Mouse (Mus musculus) lung, adult 18-20 months (tissue): ENCODE data around the gene Tmc3.
A peak's percentile ranks its signal among the peaks of the same experiment; 100 is the strongest.

ENCODE experiments used
- DNase-seq, 2 experiments: peaks; one replicate each; pipeline ENCODE4 v3.0.0; 2022; ENCODE audit warnings: mixed read lengths in 2 of 2

Tmc3 gene

DNA sequence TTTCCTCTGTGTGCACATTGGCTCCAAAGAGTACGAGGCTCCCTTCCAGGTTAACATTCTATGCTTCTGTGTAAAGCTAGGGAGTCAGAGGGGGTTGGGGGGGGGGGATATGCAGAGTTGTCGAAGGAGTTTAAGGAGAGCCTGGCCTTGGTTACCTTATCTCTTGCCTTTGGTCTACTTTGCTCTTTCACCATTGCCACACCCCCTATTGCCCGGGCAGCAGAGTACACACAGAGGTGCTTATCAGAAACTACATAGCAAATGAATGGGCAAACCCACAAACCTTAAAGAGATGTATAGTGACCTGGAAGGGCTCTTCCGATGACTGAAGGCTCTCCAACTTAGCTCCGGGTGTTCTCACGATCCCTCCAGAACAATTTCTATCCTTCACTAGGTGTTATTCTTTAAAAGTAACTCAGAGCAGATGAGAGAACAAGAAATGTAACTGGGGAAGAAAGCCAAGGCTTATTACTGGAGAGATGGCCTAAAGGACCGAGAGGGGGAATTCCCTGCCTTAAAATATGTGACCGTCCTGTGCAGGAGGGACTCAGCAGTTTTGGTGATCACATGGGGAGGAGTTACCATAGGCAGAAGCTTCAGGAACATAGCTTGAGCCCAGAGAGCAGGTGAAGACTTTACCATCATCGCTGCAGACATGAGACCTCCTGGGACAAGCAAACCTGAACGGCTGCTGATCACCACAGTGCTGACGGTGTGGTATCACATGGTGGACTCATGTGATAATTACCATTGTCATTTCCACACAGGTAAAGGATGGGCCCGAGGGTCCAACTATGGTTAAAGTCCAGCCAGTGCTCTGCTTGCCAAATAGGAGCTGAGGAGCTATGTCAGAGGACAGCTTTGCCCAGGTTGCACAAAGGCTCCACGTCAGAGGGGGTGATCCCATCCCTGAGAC lies 14.5 kb downstream of the Tmc3 start:
- DNase-seq: peak in 1 of 2 experiments; percentile 5

- DNase-seq: peak; percentile 30 to 39
These were observed 15.2 kb downstream of the Tmc3 start for GRCm38 (mm10) chr7:83599913-83600286.

- no peak for DNase-seq
These were observed 19.6 kb downstream of the Tmc3 start for GRCm38 (mm10) chr7:83604180-83604944.

- no peak for DNase-seq
These were observed 22.1 kb downstream of the Tmc3 start for GRCm38 (mm10) chr7:83606796-83607195.

- no peak for DNase-seq
These were observed 25.2 kb downstream of the Tmc3 start for GRCm38 (mm10) chr7:83609891-83610290.

DNA sequence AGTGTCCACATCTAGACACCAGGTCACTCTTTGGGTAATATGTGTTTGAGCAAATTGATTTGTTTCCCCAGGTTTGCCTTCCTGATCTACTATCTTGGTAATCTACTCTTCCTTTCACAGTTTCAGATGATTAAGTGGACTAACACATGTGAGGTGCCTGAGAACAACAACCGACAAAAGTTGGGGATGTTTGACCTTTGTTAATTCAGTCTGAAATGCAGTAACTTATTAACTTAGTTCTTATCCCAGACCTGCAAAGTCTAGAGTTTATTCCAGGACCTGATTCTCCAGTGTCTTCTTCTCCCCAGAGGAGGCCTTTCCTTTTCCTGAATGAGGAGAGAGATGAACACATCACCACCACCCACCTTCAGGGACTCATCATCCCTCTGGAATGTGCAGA lies 27.2 kb downstream of the Tmc3 start:
- no peak for DNase-seq

DNA sequence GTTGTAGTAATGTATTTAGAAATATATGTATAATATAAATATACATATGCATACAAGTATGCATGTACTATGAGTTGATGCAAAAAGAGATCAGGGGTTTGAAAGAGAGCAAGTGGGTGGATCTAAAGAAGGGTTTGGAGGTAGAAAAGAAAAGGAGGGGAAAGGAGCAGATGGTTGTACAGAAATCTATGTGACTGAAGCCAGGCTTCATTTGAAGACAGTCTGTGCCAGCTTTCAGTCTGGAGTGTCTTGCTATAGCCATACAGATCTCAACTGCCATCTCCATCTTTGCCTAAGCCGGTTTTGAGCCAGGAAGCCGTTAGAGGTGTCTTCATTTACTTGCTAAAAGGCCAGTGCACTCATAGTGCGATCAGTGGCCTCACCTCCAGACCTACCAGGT lies 30.5 kb downstream of the Tmc3 start:
- DNase-seq: no peak

DNA sequence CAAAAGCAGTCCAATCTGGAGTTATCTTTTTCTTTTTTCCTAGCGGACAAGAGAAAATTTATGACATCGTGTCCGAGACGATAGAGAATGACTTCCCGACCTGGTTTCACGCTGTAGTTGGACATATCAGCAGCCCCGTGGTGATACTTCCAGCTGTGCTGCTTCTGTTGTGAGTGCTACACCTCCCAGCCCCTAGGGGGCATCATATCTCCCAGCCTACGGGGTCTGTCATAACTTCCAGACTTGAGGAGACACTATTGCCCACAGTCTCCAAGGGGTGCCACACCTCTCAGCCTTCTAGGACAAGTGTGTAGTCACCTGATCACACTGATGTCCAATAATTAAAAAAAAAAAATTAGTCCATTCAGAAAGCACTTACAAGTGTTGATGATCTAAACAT lies 31.1 kb downstream of the Tmc3 start:
- DNase-seq: no peak

- DNase-seq: no peak
These were observed 31.5 kb downstream of the Tmc3 start for GRCm38 (mm10) chr7:83616268-83616667.

- no peak for DNase-seq
These were observed 34.0 kb downstream of the Tmc3 start for GRCm38 (mm10) chr7:83618709-83619108.

DNA sequence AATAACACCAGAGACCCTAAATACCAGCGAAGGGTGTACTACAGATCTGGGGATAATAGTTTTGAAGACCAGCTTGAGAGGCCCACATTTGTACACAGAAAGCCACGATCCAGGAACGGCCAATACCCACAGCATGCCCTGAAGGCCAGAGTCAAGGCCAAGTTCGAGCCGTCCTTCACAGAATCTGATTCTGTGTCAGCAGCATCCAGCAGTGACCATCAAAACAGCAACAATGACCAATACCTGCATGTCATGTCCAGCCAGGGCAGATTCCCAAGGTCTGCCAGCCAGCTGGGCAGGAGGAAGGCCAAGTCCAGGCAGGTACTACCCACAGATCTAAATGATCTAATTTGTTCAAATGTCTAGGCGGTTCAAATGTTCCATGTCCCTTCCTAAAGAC lies 37.9 kb downstream of the Tmc3 start:
- DNase-seq: no peak

DNA sequence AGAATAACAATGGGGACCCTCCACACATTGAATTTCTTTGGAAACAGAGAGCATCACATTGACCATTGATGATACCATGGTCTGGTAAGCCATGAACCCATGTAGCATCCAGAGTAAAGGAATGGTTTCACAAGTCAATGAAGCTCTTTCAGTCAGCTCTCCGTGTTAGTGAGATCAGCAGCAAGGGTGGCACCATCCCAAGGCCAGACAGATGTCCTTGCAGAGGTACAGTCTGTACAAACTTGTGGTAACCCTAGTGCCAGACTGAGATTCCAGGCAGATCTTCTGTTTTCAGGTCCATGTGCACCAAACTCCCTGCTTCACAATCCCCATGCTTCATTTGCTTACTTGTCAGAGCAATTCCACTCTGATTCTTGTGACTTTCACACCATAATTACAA lies 39.3 kb downstream of the Tmc3 start:
- no peak for DNase-seq

- no peak for DNase-seq
These were observed 42.0 kb downstream of the Tmc3 start for GRCm38 (mm10) chr7:83626557-83627257.

- no peak for DNase-seq
These were observed 42.6 kb downstream of the Tmc3 start for GRCm38 (mm10) chr7:83627369-83627768.

DNA sequence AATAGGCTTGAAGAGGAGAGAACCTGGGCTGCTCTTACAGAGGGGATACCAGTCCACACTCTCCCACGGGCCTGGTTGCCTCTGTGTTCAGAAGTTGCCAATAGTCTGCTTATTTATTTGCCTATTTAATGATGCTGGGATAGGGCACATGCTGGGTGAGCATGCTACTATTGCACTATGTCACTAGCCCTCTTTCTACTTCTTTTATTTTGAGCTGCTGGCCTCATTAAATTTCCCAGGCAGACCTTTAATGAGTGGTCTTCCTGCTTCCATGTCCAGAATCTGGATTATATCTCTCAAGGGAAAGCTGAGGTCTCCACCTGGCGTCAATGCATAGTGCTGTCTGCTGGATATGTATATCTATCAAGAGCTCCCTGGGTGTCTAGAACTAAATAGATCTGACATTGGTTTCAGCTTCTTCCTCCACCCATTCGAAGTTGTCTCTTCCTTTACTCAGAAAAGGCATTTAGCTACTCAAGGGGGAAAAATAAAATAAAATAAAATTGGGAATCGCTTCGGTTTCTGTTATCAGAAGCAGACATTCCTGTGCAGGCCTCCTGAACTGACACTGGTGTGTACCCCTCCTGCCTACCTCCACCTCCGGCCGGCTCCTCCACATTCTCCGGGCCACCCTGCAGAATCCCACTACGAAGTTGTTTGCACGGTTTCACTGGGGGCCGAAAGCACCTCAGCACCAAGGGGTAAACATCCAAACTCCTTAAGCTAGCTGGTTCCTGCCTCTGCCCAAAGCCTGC lies 46.5 kb downstream of the Tmc3 start:
- no peak for DNase-seq

DNA sequence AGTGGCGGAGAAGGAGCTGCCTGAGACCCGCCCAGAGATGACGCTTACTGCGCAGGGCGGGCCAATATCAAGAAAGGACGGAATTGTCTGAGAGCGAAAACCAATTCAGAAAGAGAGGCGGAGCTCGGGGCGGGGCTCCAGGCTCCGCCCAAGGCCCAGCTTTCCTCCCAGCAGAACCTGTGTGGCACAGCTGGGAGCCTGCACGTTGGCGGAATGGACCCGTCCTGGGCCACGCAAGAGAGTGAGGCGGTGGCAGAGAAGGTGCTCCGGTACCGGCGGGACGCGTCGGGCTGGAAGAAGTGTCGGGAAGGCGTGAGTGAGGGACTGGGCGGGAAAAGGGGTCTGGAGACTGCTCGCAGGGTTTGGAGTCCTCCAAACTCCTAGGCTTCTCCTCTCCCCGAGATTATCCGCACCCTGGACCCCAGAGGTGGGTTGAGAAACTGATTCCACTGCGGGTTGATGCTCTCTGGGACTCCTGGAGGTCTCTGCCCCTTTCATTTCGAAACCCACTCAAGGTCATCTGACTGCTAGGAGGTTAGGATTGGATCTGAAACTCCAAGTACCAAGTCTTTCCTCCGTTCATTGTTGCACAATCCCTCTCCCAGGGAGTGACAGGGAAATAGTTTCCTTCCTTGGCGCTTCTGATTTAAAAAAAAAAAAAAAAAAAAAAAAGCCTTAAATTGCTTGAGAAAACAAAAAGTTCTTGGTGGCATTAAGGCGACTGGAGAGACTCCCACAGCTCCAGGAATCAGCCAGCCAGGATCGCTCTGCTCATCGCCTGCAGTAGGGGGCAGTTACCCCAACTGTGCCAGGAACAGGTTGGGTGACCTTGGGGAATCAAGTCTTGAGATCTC lies 47.3 kb downstream of the Tmc3 start, which contains the start of gene Stard5:
Gene Stard5 (plus strand): TSS at position 132 of the 854 bp plus-strand sequence.
- DNase-seq: peak; percentile 96 to 97

- no peak for DNase-seq
These were observed 48.0 kb downstream of the Tmc3 start for GRCm38 (mm10) chr7:83632682-83633120.

DNA sequence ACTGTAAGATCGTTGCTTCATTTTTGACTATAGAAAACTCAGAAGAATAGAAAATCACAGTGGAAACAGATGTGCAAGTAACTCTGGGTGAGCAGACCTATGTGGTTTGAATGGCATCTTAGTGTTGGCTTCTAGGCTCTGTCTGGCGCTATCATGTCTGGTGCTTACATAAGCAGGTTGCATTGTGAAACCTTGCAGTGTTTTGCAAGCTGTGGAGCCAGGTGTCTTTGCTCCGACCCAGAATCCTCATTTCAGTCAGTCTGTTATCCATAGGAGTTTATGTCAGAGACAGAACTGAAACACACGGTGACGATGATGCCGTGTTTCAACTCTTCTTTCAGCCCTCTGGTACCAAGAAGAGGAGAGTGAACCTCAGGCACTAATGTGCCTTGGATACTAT lies 49.1 kb downstream of the Tmc3 start:
- DNase-seq: no peak

DNA sequence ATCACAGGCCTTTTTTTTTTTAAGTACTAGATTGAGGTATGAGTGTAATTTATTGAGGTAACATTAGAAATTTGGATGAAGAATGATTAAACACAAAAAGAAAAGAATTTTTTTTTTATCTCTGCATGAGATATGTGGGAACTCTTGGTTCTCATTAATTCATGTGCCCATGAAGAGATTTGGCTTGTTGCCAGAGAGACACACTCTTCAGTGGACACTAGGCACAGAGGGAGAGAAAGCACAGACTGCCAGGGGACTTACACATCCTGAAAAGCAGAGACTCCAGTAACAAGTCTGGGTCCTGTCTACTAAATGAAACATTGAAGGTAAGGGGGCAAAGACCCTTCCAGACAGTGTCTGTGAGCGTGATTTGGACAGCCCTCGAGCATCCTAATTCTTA lies 51.0 kb downstream of the Tmc3 start:
- no peak for DNase-seq

GRCm38 (mm10) chr7:83636425-83636824 lies 51.7 kb downstream of the Tmc3 start:
- no peak for DNase-seq

DNA sequence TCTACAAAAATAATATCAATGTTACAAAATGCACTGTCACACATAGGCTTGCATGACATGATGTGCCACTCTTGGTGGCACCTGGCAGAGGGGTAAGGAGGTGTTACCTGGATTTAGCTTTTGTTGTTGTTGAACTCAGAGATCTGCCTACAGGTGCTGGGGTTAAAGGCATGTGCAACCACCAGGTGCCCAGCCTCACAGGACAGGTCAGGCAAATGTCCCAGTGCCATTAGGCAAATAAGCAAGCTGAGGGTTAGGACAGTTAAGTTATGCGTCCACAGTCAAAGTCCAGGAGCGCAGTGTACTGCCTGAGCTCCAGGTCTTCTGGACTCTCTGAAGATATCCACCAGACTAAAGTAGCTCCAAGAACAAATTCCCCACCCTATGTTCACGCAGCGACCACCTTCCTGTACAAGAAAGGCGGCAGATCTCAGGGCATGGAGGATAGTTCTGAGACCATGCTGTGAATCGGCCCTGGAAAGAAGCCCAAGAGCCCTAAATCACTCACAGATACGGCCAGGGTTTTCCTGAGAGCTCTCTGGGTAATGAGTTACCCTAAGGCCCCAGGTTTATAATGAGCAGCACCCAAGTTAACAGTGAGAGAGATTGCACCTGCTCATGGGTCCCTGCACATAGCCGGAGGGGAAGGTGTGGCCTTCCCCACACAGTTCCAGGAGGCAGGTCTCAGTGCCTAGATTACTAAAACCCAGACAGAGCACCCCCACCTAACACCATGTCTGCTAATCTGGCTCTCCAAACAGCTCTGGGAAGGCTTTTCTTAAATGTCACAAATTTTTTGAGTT lies 53.3 kb downstream of the Tmc3 start:
- no peak for DNase-seq
